Mouse (Mus musculus): ENCODE measurements around the gene Abi3.

DNA sequence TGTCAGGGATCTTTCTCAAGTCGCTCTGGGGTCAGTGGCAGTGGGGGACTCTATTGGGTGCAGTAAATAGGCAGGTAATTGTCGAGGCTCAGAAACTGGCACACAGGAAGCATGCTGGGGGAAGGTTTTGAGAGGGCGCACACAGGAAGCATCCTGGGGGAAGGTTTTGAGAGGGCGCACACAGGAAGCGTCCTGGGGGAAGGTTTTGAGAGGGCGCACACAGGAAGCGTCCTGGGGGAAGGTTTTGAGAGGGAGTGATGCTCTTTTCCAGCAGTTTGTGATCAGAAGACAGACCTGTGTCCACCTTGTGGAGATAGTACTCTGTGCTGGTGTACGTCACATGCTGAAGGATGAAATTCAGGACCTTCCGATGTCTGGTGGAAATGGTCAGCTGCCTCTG, 33.5 kb upstream of the Abi3 start:
- no peak for TF ChIP-seq CTCF (IDR thresholded peaks at IDR 0.05; ENCODE audit: low read depth)
- no peak for TF ChIP-seq EP300 (IDR thresholded peaks at IDR 0.05; ENCODE audit: low read depth)

Measured in liver, embryonic 14.5 days (tissue).